Mouse (Mus musculus) liver, adult 10 weeks (tissue): ENCODE measurements around the gene Pamr1. TPM values are rescaled to one million over a fixed set of nuclear protein-coding genes. Genes with fewer than 3 reads are reported as not detected.

Source experiments
- polyA plus RNA-seq: library from polyadenylated mRNA; stranded (reverse); fragments of 350-450 nt; fragmentation: Illumina TruSeq; extraction: RNeasy Lipid Tissue Mini Kit (QIAGEN cat#74804); gene quantifications from one replicate; pipeline ENCODE4 v1.2.3, GENCODE M21; 2014; ENCODE audit warnings: low read depth, low replicate concordance

The Pamr1 gene
- polyA plus RNA-seq, result 2.0 TPM

DNA sequence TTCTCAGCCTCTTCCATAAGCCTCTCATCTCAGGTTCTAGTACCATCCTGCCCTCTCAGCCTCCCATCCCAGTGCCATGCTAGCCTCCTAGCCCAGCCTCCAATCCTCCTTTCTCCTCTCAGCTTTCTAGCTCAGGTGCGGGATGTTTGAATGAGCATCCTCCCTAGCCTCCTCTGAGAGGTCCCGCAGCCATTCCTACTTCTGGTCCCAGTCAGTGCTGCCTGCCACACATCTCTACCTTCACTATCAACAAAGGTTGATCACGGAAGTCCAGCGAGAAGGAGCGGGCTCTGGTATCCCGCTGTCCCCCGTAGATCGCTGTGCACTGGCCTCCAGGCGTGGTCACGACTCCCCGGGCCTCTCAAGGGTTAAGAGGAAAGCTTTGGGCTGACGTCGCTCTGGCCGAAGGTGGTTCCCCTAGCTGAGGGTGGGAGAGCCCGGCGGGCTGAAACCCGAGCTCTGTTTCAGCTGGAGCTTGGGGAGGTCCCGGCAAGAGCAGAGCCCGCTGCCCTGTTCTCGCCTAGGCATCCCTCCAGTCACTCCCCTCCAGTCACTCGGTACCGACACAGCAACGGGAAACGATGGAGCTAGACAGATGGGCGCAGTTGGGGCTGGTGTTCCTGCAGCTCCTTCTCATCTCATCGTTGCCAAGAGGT is at the start of gene Pamr1:
Gene Pamr1, plus strand, starts transcription at position 402 of the 656 bp plus-strand sequence.

DNA sequence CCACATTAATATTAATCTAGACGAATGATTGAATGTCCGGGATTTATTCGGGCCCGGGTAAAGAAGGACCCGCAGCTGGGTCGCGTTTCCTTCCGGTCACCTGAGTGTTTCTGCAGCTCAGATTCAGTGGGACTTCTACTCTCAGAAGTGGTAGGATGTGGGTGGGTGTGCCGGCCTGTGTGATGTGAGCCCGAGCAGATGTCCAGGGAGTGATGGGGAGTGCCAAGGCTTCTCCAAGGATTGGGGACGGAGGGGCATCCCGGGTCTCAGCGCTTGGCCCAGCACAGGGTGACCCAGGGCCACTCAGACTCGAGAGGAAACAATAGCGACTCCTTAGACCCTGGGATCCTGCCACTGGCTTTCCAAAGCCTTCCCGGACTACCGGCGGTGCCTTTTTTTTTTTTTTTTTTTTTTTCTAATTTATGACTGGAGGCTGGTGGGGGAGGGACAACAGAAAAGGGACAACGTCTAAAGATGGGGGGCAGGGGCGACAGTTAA is 108.4 kb downstream of the Pamr1 start, which contains the start of gene Slc1a2:
Gene Slc1a2, plus strand, starts transcription at position 497 of the 498 bp plus-strand sequence.

Other genes with a start within 250 kb of the Pamr1 start
- gene Trim44, start 142.2 kb upstream of the Pamr1 start, polyA plus RNA-seq, result 47.0 TPM
- not detected for gene Fjx1, start 97.5 kb upstream of the Pamr1 start, polyA plus RNA-seq
- 59.9 TPM for gene Slc1a2, start 108.6 kb downstream of the Pamr1 start, polyA plus RNA-seq